ENCODE assay signal across 17 mouse cellular contexts in genomic region chr9:57594174-57594509, GRCm38 (mm10). TPM values are rescaled to one million over a fixed set of nuclear protein-coding genes. Genes with fewer than 3 reads are reported as not detected.
"Had no signal": no experiment of that assay in that cellular context is flagged by ENCODE, and none has a peak within 500 bp of the region (broad histone marks: within the 10 kb centered on the region; RNA-seq: fewer than 3 reads in every experiment).

No protein-coding gene starts in this region.

- H3K9ac ChIP-seq: limb, embryonic 15.5 days; liver, embryonic 12.5 days; lung, embryonic 14.5 days; midbrain, embryonic 12.5 days; neural tube, embryonic 13.5 days; stomach, embryonic 15.5 days had no signal

- H3K27ac ChIP-seq: left cerebral cortex, adult 2 months; limb, embryonic 15.5 days; liver, embryonic 12.5 days; midbrain, embryonic 12.5 days; neural tube, embryonic 13.5 days; stomach, embryonic 15.5 days had no signal

- H3K4me3 ChIP-seq: left cerebral cortex, adult 2 months; limb, embryonic 15.5 days; liver, embryonic 12.5 days; midbrain, embryonic 12.5 days; neural tube, embryonic 13.5 days; stomach, embryonic 15.5 days had no signal

- H3K4me1 ChIP-seq: stomach, embryonic 15.5 days had no signal

- H3K27me3 ChIP-seq: limb, embryonic 15.5 days; neural tube, embryonic 13.5 days; stomach, embryonic 15.5 days had no signal

- H3K9me3 ChIP-seq: limb, embryonic 15.5 days; liver, embryonic 12.5 days; midbrain, embryonic 12.5 days; neural tube, embryonic 13.5 days; stomach, embryonic 15.5 days had no signal

- H3K4me2 ChIP-seq: limb, embryonic 15.5 days; liver, embryonic 12.5 days; lung, embryonic 14.5 days; midbrain, embryonic 12.5 days; neural tube, embryonic 13.5 days; stomach, embryonic 15.5 days had no signal

- DNase-seq: lung, embryonic 14.5 days; lung, postnatal 10 days; lung, postnatal 4 days; retina, postnatal 1 day; right cerebral cortex, postnatal 4 days; thymus, postnatal 36 days had no signal

- ATAC-seq: liver, embryonic 12.5 days; midbrain, embryonic 16.5 days had no signal

RNA-seq across cellular contexts. Expression of gene Cplx3, which starts 11.9 kb away (rescaled TPM):
- polyA plus RNA-seq: intestine, embryonic 16.5 days; limb, embryonic 11.5 days; limb, embryonic 15.5 days; liver, embryonic 12.5 days; liver, embryonic 16.5 days; lung, embryonic 14.5 days; neural tube, embryonic 13.5 days; spleen, adult 2 months; stomach, embryonic 15.5 days had no signal

RNA-seq across cellular contexts. Expression of gene Lman1l, which starts 26.4 kb away (rescaled TPM):
- polyA plus RNA-seq: intestine, embryonic 16.5 days; limb, embryonic 11.5 days; limb, embryonic 15.5 days; liver, embryonic 12.5 days; liver, embryonic 16.5 days; lung, embryonic 14.5 days; midbrain, embryonic 16.5 days; neural tube, embryonic 13.5 days; stomach, embryonic 15.5 days had no signal
